Mouse (Mus musculus): ENCODE data around the gene Asic3.
A peak's percentile ranks its signal among the peaks of the same experiment; 100 is the strongest.

Gene Asic3

GRCm38 (mm10) chr5:24453283-24453984 lies 40.2 kb downstream of the Asic3 start:
- DNase-seq = peak; percentile 42

DNA sequence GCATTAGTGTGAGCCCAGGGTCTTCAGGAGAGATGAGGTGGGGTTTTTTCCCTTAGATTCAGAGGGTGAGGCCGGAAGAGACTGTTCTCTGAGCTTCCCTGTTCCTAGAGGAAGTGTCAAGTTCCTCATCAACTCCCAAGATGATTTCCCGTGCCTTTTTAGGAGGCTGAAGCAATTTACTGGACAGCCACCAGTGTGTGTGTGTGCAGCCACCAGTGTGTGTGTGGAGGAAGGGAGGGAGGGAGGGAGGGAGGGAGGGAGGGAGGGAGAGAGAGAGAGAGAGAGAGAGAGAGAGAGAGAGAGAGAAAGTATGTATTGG lies 40.8 kb downstream of the Asic3 start:
- DNase-seq = no peak

DNA sequence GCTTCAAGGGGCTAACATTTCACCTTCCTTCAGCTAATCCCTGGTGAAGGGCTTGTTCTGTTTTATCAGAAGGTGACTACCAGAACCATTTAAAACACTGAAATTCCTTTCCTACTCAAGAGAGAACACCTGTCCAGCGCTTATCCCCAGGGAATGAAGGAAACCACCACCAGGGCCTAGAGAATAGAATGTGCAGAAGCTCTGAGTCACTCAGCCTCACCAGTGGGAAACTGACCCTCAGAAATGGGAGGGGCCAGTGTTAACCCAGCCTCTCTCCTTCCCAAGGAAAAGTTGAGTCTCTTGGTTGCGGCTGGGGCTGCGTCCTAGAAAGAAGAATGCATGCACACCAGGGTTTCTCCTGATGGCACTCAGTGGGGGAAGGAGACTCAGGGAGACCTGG lies 41.9 kb downstream of the Asic3 start:
- DNase-seq = no peak

GRCm38 (mm10) chr5:24455613-24456012 lies 42.4 kb downstream of the Asic3 start:
- no peak for DNase-seq

DNA sequence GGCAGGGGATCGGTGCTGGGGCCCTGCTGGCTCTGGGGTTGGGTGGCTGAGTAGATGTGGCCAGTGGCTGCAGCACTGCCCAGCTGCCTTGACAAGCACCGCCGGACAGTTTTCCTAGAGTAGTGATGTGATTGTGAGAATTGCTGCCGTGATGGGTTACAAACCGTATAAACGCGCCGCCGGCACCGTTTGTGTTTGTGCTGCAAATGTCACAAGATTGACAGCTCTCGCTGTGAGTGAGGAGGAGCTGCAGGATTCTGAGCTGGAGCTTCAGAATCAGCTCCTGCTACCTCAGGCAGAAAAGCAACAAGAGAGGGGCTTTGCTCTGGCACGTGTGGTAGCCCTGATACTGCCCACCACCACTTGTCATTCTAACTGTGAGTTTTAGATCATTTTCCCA lies 53.6 kb downstream of the Asic3 start:
- DNase-seq = no peak

Measured in embryo, embryonic 11 days (tissue).